Mouse (Mus musculus) myocyte (in vitro differentiated cells): Measurements from ENCODE around the gene Gpr162. TPM values are rescaled to one million over a fixed set of nuclear protein-coding genes. Genes with fewer than 3 reads are reported as not detected.
A peak's percentile ranks its signal among the peaks of the same experiment; 100 is the strongest.

Experiments used
- H3K27me3 ChIP-seq: one replicate; pipeline ENCODE4 v1.6.1; 2011; ENCODE audit not compliant: control insufficient read depth, insufficient read depth, insufficient read length
- H3K36me3 ChIP-seq: one replicate; pipeline ENCODE4 v1.6.1; 2011; ENCODE audit not compliant: control insufficient read depth, insufficient read depth
- H3K4me2 ChIP-seq: one replicate; pipeline ENCODE4 v1.6.1; 2011; ENCODE audit warnings: low read depth, control low read depth
- H3K4me3 ChIP-seq: one replicate; pipeline ENCODE4 v1.5.1; 2011; ENCODE audit warnings: mild to moderate bottlenecking, control low read depth, moderate library complexity
- H3K79me2 ChIP-seq: one replicate; pipeline ENCODE4 v1.6.1; 2011; ENCODE audit not compliant: control insufficient read depth, insufficient read depth
- H3ac ChIP-seq: one replicate; pipeline ENCODE4 v1.6.1; 2011; ENCODE audit not compliant: control insufficient read depth, insufficient read length
- CEBPB ChIP-seq: IDR thresholded peaks from 2 replicates; pipeline ENCODE4 v1.6.1; 2011; ENCODE audit warnings: mild to moderate bottlenecking, moderate library complexity; ENCODE audit not compliant: poor library complexity, insufficient read depth, severe bottlenecking
- E2F4 ChIP-seq: IDR thresholded peaks from one replicate; pipeline ENCODE4 v1.6.1; 2011; ENCODE audit warnings: mild to moderate bottlenecking, control low read depth, moderate library complexity; ENCODE audit not compliant: insufficient read depth
- MAX ChIP-seq: IDR thresholded peaks from one replicate; pipeline ENCODE4 v1.6.1; 2011; ENCODE audit warnings: low read depth, mild to moderate bottlenecking, control low read depth
- MYOD1 ChIP-seq, 3 experiments: IDR thresholded peaks; one replicate each; pipeline ENCODE4 v1.6.1; 2011; ENCODE audit warnings: control low read depth in 2 of 3, low read depth in 2 of 3, mild to moderate bottlenecking in 2 of 3, moderate library complexity in 1 of 3; ENCODE audit not compliant: insufficient read length in 2 of 3, control insufficient read depth in 1 of 3
- MYOG ChIP-seq, 3 experiments: IDR thresholded peaks; one replicate each; pipeline ENCODE4 v1.6.1; 2011; ENCODE audit warnings: control low read depth in 2 of 3, low read depth in 2 of 3, mild to moderate bottlenecking in 2 of 3; ENCODE audit not compliant: insufficient read length in 2 of 3, control insufficient read depth in 1 of 3, insufficient read depth in 1 of 3
- POLR2A ChIP-seq: IDR thresholded peaks from one replicate; pipeline ENCODE4 v1.6.1; 2011; ENCODE audit warnings: low read depth, mild to moderate bottlenecking, control low read depth, moderate library complexity; ENCODE audit not compliant: insufficient read length
- POLR2AphosphoS2 ChIP-seq: IDR thresholded peaks from one replicate; pipeline ENCODE4 v1.6.1; 2011; ENCODE audit warnings: low read depth, control low read depth; ENCODE audit not compliant: insufficient read length
- REST ChIP-seq: IDR thresholded peaks from one replicate; pipeline ENCODE4 v1.6.1; 2011; ENCODE audit warnings: mild to moderate bottlenecking, control low read depth, moderate library complexity; ENCODE audit not compliant: insufficient read depth, insufficient read length
- SRF ChIP-seq: IDR thresholded peaks from one replicate; pipeline ENCODE4 v1.6.1; 2011; ENCODE audit warnings: low read depth; ENCODE audit not compliant: control insufficient read depth, insufficient read length
- TCF12 ChIP-seq: IDR thresholded peaks from one replicate; pipeline ENCODE4 v1.6.1; 2011; ENCODE audit warnings: mild to moderate bottlenecking, control low read depth; ENCODE audit not compliant: poor library complexity, insufficient read depth, severe bottlenecking
- TCF3 ChIP-seq: IDR thresholded peaks from one replicate; pipeline ENCODE4 v1.6.1; 2011; ENCODE audit warnings: low read depth, control low read depth; ENCODE audit not compliant: insufficient read length
- USF1 ChIP-seq: IDR thresholded peaks from one replicate; pipeline ENCODE4 v1.6.1; 2011; ENCODE audit warnings: low read depth, mild to moderate bottlenecking, control low read depth, moderate library complexity
- polyA plus RNA-seq: library from polyadenylated mRNA; unstranded; fragments of >200 nt; fragmentation: generic; extraction: Trizol; gene quantifications from one replicate; pipeline ENCODE4 v1.2.1, GENCODE M21; 2012; ENCODE audit warnings: missing spikeins

The Gpr162 gene
- polyA plus RNA-seq, 1 experiment: 0.02 TPM

DNA sequence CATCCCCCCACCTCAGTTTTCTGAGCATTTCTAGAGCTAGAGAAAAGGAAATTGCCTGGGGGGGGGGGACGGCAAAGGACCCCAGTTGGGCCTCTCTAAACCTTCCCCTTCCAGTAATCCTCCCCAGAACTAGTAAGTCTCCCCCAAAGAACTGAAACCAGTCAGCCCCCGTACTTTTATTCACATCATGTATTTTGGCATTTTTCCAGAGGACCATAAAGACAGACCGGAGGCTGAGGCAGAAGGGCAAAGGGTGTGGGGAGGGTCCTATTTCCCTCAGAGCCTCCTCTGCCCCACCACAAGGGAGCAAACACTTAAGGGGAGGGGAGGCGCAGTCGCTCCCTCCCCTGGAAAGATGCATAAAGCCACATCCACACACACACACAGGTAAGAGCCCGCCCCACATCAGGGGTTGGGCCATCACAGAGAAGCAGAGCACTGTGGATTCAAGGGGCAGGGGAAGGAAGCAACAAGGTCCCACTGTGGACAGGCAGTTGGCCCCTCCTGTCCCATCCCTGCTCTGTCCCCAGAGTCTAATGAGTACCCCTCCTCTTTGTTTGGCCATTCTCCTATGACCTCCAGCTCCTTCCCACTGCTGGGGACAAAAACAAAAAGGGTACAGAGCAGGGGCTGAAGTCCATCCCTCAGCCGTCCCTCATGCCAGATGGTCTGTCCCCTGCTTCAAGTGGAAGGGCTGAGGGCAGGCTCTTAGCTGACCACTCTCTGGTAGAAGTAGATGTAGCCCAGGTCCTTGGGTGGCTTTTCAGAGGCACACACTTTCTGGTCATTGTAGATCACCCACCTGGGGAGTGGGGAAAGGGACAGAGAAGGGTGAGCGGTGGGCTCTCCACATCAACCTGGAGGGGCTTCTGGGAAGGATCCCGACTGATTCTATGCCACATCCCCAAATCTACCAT lies 48.7 kb downstream of the Gpr162 start:
- Histone ChIP-seq H3K36me3 (peaks cover 15% of the 10 kb centered on the region), H3ac (no peak overlapping the region), H3K79me2 (peaks cover 24% of the 10 kb centered on the region), H3K4me2 (no peak overlapping the region), H3K4me3 (no peak overlapping the region), H3K27me3 (no peaks in the 10 kb centered on the region)
- no peak for TF ChIP-seq SRF
- TF ChIP-seq USF1: no peak
- no peak for TF ChIP-seq E2F4
- TF ChIP-seq TCF3: no peak
- no peak for TF ChIP-seq POLR2A
- TF ChIP-seq MYOD1 (IDR thresholded peaks at IDR 0.05; ENCODE audit: control insufficient read depth in 1 of 3, insufficient read length in 2 of 3, low read depth in 2 of 3): no peak
- TF ChIP-seq CEBPB: no peak
- no peak for TF ChIP-seq REST
- TF ChIP-seq TCF12: no peak
- TF ChIP-seq MYOG (IDR thresholded peaks at IDR 0.05; ENCODE audit: control insufficient read depth in 1 of 3, insufficient read depth in 1 of 3, insufficient read length in 2 of 3, low read depth in 2 of 3): no peak
- TF ChIP-seq POLR2AphosphoS2: no peak
- TF ChIP-seq MAX: no peak

- no peaks in the 10 kb centered on the region for H3K27me3 ChIP-seq
- H3K79me2 ChIP-seq: peaks cover 29% of the 10 kb centered on the region
- peak overlapping the region; percentile 81 for H3K4me2 ChIP-seq
- peaks cover 15% of the 10 kb centered on the region for H3K36me3 ChIP-seq
- peak overlapping the region; percentile 97 for H3K4me3 ChIP-seq
- no peak overlapping the region for H3ac ChIP-seq
- TF ChIP-seq TCF3 (no peak), TCF12 (no peak), POLR2A (no peak), MYOD1 (IDR thresholded peaks at IDR 0.05; ENCODE audit: control insufficient read depth in 1 of 3, insufficient read length in 2 of 3, low read depth in 2 of 3) (no peak), E2F4 (no peak), MAX (no peak), REST (no peak), MYOG (IDR thresholded peaks at IDR 0.05; ENCODE audit: control insufficient read depth in 1 of 3, insufficient read depth in 1 of 3, insufficient read length in 2 of 3, low read depth in 2 of 3) (no peak), SRF (no peak), CEBPB (no peak), USF1 (no peak), POLR2AphosphoS2 (no peak)
These were observed 49.3 kb downstream of the Gpr162 start for GRCm38 (mm10) chr6:124814448-124814847.

GRCm38 (mm10) chr6:124813933-124814332 lies 49.9 kb downstream of the Gpr162 start, which contains the start of gene Tpi1:
Tpi1 (minus strand) TSS chr6:124814296.
- TF ChIP-seq MYOD1 (IDR thresholded peaks at IDR 0.05; ENCODE audit: control insufficient read depth in 1 of 3, insufficient read length in 2 of 3, low read depth in 2 of 3) (peak in 1 of 3 experiments; percentile 45), USF1 (no peak), MYOG (IDR thresholded peaks at IDR 0.05; ENCODE audit: control insufficient read depth in 1 of 3, insufficient read depth in 1 of 3, insufficient read length in 2 of 3, low read depth in 2 of 3) (no peak), REST (no peak), TCF3 (no peak), SRF (no peak), POLR2A (peak; percentile 98), CEBPB (no peak), TCF12 (no peak), POLR2AphosphoS2 (peak; percentile 96), MAX (no peak), E2F4 (no peak)
- Histone ChIP-seq H3K4me3 (peak within 1 kb of the TSS; percentile 97), H3K27me3 (no peaks in the 10 kb centered on the region), H3K79me2 (peaks cover 29% of the 10 kb centered on the region), H3K36me3 (peaks cover 15% of the 10 kb centered on the region), H3K4me2 (peak within 1 kb of the TSS; percentile 83), H3ac (peak within 1 kb of the TSS; percentile 30)

DNA sequence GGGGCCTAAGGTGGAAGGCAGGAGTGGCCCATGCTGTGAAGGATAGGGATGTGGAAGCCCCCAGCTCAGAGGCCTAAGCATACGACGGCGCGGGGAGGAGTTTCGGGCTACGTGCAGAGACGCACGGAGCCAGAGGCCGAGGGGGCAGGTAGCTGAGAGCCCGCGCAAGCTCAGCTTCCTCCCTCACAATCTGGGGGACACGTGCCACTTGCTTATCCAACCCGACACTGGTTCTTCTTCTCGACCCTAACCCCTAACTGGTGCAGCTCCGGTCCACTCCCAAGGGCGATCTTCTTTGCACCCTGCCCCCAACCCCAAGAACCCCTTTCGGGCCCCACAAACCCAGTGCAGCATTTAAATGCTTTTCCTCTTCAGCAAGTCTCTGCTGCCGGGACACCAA lies 50.3 kb downstream of the Gpr162 start:
- peak overlapping the region; percentile 30 for H3ac ChIP-seq
- peak overlapping the region; percentile 83 for H3K4me2 ChIP-seq
- peaks cover 29% of the 10 kb centered on the region for H3K79me2 ChIP-seq
- H3K4me3 ChIP-seq: peak overlapping the region; percentile 97
- peaks cover 13% of the 10 kb centered on the region for H3K36me3 ChIP-seq
- no peaks in the 10 kb centered on the region for H3K27me3 ChIP-seq
- TF ChIP-seq MYOD1 (IDR thresholded peaks at IDR 0.05; ENCODE audit: control insufficient read depth in 1 of 3, insufficient read length in 2 of 3, low read depth in 2 of 3): no peak
- no peak for TF ChIP-seq POLR2A
- TF ChIP-seq MAX: no peak
- TF ChIP-seq USF1: no peak
- no peak for TF ChIP-seq REST
- peak; percentile 40 for TF ChIP-seq POLR2AphosphoS2
